Mouse (Mus musculus) layer of hippocampus, adult 2 months (tissue): ENCODE measurements at regions not wholly inside any gene's neighbourhood (a gene's known extent, or its start where the extent isn't known, plus 50 kb on each side); places are given as distances from the start of the nearest gene placed in this dataset.

ENCODE experiments used
- DNase-seq, 2 experiments: peaks; one replicate each; pipeline ENCODE4 v3.0.0; 2022; ENCODE audit warnings: low spot score in 2 of 2
- H3K27ac ChIP-seq: fragments of 200-600 bp; 2 replicates; pipeline ENCODE4 v1.8.1; 2022
- H3K4me3 ChIP-seq: fragments of 200-600 bp; 2 replicates; pipeline ENCODE4 v1.8.1; 2022; ENCODE audit warnings: mild to moderate bottlenecking
- CTCF ChIP-seq: fragments of 200-600 bp; conservative IDR thresholded peaks from 2 replicates; pipeline ENCODE4 v1.8.1; 2022; ENCODE audit warnings: antibody characterized with exemption, mild to moderate bottlenecking, moderate library complexity

DNA sequence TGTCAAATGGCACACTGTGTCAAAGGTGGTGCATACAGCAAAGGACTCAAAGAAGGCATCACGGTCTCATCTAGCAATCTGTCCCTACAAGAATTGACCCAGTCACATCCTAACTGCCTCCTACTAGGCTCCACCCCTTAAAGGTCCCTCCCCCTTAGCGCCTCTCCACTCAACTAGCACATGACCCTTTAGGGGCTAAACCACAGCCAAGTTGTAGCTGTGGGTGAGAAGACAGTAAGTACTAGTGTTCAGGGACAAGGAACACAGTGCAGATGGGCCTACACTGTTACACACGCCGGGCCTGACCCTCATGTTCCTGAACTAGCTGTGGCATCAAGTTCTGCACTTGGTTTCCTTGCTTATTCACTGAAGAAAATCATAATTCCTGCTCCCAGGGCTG, 192.4 kb downstream of the Bcl2l11 start:
- H3K4me3 ChIP-seq = no peak overlapping the region
- no peak for DNase-seq
- TF ChIP-seq CTCF = no peak

GRCm38 (mm10) chr2:128318956-128319355, 193.1 kb downstream of the Bcl2l11 start:
- no peak for TF ChIP-seq CTCF
- no peak for DNase-seq

More for the DNA sequence above, 192.4 kb downstream of the Bcl2l11 start:
- H3K27ac ChIP-seq = no peak overlapping the region

DNA sequence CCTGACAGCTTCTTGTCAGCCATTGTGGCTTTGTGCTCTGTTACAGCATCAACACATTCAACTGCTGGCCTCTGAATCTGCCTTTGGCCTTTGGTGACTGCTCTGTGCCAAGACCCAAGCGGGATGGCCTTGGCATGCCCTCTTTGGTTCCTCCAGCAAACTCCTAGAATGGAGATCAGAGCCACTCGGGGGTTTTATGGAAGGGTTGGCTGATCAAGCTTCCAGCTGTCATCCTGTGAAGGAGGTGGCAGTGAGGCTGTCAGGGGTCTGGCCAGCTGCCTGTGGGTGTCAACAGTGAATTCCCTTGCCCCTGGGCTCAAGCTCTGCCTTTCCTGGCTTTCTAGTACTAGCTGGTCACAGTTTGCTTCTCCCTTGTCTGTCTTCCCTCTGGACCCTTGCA, 195.6 kb downstream of the Bcl2l11 start:
- TF ChIP-seq CTCF = no peak
- no peak for DNase-seq
- no peak overlapping the region for H3K27ac ChIP-seq
- no peak overlapping the region for H3K4me3 ChIP-seq

More at GRCm38 (mm10) chr2:128318956-128319355, 193.1 kb downstream of the Bcl2l11 start:
- H3K27ac ChIP-seq = no peak overlapping the region
- H3K4me3 ChIP-seq = no peak overlapping the region

GRCm38 (mm10) chr2:128324256-128325096, 198.6 kb downstream of the Bcl2l11 start:
- peak overlapping the region; percentile 51; the same call in 1 of the 2 replicates for H3K27ac ChIP-seq
- H3K4me3 ChIP-seq = no peak overlapping the region
- peak in 1 of 2 experiments; percentile 40 for DNase-seq
- no peak for TF ChIP-seq CTCF

DNA sequence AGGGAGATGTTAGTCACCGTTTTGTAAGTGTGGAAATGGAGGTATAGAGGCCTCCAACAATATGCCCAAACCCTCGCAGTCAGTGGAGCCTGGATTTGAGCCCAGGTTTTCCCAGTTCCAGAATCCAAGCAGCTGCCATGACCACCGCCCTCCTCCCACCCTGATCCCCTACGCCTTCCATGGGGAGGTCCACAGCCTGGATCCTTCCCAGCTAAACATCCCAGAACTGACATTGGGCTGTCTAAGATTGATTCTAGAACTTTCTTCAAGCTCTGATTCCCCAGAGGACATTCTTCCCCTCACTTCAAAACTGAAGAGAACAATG, 199.2 kb downstream of the Bcl2l11 start:
- Histone ChIP-seq H3K27ac (no peak overlapping the region), H3K4me3 (no peak overlapping the region)
- no peak for DNase-seq
- TF ChIP-seq CTCF = no peak

DNA sequence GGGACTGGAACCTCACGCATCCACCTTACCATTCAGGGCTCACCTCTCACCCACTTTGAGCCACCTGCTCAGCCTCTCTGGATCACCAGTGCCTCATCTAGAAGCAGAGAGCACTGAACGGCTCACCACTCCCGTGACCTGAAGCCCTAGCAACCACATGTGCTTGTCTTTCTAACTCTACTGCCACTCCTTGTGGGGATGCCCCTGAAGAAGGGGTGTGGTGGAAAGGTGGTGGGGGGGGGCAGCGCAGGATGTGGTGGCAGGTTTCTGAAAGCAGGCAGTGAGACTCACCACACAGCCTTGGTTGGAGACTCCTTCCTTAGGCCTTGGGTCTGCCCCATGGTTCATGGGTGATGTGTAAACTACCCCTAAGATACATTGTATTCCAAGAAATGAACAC, 199.6 kb downstream of the Bcl2l11 start:
- no peak for DNase-seq
- TF ChIP-seq CTCF = no peak
- Histone ChIP-seq H3K27ac (no peak overlapping the region), H3K4me3 (no peak overlapping the region)

DNA sequence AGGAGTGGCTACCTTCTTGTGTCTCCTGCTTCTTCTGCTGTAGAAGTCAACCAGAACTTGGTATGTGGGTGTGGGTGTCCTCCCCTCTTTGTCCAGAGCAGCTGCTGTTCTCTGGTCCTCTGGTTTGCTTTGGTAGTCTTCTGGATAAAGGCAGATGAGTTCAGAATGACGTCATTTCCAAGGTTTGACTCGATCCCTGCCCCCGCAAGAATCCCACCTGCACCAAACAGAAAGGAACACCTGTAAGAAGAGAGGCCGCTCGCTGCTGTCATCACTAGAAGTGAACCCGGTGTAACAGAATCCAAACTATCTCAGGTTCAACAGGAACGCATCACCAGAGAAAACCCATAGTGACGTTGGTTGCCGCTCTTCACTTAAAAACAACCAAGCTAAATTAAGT, 205.0 kb downstream of the Bcl2l11 start:
- TF ChIP-seq CTCF = no peak
- DNase-seq = no peak
- Histone ChIP-seq H3K4me3 (no peak overlapping the region; the same call in 1 of the 2 replicates), H3K27ac (no peak overlapping the region)

DNA sequence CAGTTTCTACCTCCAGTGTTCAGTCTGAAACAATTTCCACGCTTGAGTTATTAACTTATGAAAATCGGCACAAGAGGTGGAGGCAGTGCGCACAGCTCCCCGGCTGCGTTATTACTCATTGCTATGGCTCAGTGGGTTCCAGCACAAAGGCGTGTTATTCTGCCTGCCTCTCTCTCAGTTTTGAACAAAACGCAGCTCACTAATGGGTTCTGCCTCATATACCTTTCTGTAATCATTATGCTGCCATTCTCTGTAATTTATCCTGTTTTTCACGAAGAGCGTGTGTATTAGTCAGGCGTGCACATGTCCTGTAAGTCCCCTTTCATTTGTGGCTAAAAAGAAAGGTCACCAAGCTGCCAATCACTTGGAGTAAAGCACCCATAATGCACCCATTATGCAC, 205.4 kb downstream of the Bcl2l11 start:
- no peak for DNase-seq

DNA sequence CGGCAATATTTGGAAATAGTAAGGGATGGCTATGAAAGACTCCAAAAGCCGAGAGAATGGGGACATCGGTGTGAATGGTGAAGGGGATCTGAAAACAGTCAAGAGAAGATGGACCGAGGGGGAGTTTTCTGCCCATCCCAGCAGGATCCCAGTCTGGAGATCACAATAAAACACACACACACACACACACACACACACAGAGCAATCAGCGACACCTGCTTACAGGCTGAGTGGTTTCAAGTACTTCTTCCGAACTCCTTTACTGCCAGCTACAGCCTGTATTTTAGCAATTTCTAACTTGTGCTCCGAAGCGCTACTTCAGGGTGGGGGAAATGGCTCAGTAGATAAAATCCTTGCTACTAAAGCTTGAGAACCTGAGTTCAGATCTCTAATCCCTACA, 205.8 kb downstream of the Bcl2l11 start:
- no peak for DNase-seq
- H3K27ac ChIP-seq = no peak overlapping the region
- no peak overlapping the region for H3K4me3 ChIP-seq
- TF ChIP-seq CTCF = no peak

More for the DNA sequence above, 205.4 kb downstream of the Bcl2l11 start:
- no peak overlapping the region; the same call in 1 of the 2 replicates for H3K4me3 ChIP-seq
- no peak for TF ChIP-seq CTCF
- no peak overlapping the region for H3K27ac ChIP-seq

GRCm38 (mm10) chr2:128333401-128334142, 207.7 kb downstream of the Bcl2l11 start:
- DNase-seq = no peak
- no peak overlapping the region for H3K27ac ChIP-seq
- H3K4me3 ChIP-seq = no peak overlapping the region
- no peak for TF ChIP-seq CTCF

GRCm38 (mm10) chr2:128334143-128334470, 208.3 kb downstream of the Bcl2l11 start:
- no peak for TF ChIP-seq CTCF
- Histone ChIP-seq H3K4me3 (no peak overlapping the region), H3K27ac (no peak overlapping the region)
- DNase-seq = no peak

DNA sequence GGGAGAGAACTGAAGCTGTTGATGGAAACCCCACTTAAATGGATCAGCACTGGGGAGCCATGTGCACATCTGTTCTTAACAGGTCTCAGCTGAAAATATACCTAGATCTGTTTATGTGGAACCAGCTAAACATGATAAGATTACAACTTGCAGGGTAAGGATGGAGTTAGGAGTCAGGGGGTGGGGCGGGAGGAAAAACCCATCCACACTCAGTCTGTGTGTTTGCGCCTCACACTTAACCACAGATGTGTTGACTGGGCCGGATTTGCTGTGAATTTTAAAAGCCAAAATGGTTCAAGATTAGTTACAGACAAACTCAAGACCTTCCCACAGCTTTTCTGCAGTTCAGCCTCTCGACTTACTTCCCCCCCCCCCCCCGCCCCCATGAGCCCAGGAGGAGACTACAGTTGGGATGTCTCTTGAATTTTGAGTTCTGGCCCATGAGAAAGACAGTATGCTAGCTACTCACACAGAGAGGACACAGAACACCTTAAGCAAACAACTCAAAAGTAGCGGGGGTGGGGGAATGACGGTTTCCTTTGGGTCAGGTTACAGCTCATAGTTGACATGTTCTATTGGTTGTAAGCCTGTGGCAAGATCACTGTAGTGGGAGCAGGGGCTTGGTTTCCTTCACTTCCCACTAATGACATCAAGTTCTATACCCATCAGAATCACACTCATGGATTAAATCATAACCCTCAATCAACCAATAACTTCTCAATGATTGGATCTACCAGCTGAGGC, 209.1 kb downstream of the Bcl2l11 start:
- DNase-seq = no peak
- H3K4me3 ChIP-seq = no peak overlapping the region
- no peak overlapping the region for H3K27ac ChIP-seq
- no peak for TF ChIP-seq CTCF

DNA sequence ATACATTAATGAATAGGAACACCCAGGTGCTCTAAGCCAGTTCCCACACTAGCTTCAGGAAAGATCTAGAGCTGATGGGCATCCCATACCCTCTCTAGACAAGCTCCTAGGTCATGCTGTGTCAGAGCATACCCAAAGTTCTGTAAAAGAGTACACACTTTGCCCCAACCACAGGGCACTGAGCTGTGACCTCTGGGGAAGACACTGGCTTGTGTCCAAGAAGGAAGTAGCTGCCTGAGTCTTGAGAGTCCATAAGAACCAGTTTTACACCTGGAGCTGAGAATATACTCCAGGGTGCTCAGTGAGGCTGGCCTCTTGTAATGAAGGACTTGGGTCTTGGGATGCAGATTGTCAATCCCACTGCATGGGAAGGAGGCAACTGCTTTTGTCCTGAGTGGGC, 211.4 kb downstream of the Bcl2l11 start:
- DNase-seq = no peak
- no peak for TF ChIP-seq CTCF
- no peak overlapping the region for H3K4me3 ChIP-seq
- no peak overlapping the region for H3K27ac ChIP-seq
